Mouse (Mus musculus) heart, embryonic 12.5 days (tissue): ENCODE measurements at regions not wholly inside any gene's neighbourhood (a gene's known extent, or its start where the extent isn't known, plus 50 kb on each side); places are given as distances from the start of the nearest gene placed in this dataset.

Experiments used
- ATAC-seq: fragments of 200-750 bp; cut with Nextera tagmentation; 2 replicates; pipeline ENCODE4 v1.8.0; 2017; ENCODE audit warnings: moderate TSS enrichment, moderate library complexity; ENCODE audit not compliant: insufficient number of reproducible peaks, low FRiP score
- H3K27ac ChIP-seq: fragments of 300-500 bp; sonication (generic); 2 replicates; pipeline ENCODE4 v1.5.1; 2016; ENCODE audit warnings: mild to moderate bottlenecking, moderate library complexity; ENCODE audit not compliant: poor library complexity, severe bottlenecking
- H3K27me3 ChIP-seq: fragments of 300-500 bp; sonication (generic); replicated peaks from 2 replicates; pipeline ENCODE4 v1.6.1; 2016; ENCODE audit warnings: mild to moderate bottlenecking, moderate library complexity
- H3K36me3 ChIP-seq: fragments of 300-500 bp; sonication (generic); 2 replicates; pipeline ENCODE4 v1.6.1; 2016; ENCODE audit warnings: mild to moderate bottlenecking, moderate library complexity
- H3K4me1 ChIP-seq: fragments of 300-500 bp; sonication (generic); replicated peaks from 2 replicates; pipeline ENCODE4 v1.6.1; 2016; ENCODE audit warnings: mild to moderate bottlenecking
- H3K4me2 ChIP-seq: fragments of 300-500 bp; sonication (generic); 2 replicates; pipeline ENCODE4 v1.6.1; 2016; ENCODE audit warnings: mild to moderate bottlenecking, moderate library complexity
- H3K4me3 ChIP-seq: fragments of 300-500 bp; sonication (generic); 2 replicates; pipeline ENCODE4 v1.5.1; 2016; ENCODE audit warnings: mild to moderate bottlenecking
- H3K9ac ChIP-seq: fragments of 300-500 bp; sonication (generic); 2 replicates; pipeline ENCODE4 v1.6.1; 2016; ENCODE audit warnings: mild to moderate bottlenecking, moderate library complexity
- H3K9me3 ChIP-seq: fragments of 300-500 bp; sonication (generic); replicated peaks from 2 replicates; pipeline ENCODE4 v1.6.1; 2016; ENCODE audit warnings: mild to moderate bottlenecking, moderate library complexity
- WGBS: fragments of 180-500 bp; shearing (Covaris S2); methylation state at CpG from one replicate; pipeline ENCODE4 v1.1.7; 2016; 5-methylcytosine and 5-hydroxymethylcytosine counted together

DNA sequence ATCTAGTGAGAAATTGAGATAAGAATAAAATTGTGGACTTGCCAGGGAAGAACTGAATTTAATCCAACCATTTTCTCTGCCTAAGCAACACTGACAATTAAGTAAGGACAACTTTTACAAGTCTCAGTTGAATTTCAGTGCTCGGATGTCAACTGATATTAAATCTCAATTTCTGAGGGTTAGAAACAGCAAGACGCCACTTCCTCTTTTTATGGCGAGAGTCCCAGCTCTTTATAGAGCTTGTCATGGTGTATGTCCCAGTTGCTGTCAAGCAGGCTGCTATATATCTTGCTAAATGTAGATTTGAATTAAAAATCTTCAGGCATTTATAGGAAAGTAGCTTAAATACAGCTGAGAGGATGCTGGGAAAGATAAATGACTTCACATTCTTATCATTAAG, 697.8 kb upstream of the Got2 start:
- Histone ChIP-seq H3K27ac (no peak overlapping the region), H3K9me3 (no peaks in the 10 kb centered on the region), H3K4me1 (no peaks in the 10 kb centered on the region), H3K36me3 (no peaks in the 10 kb centered on the region), H3K4me2 (no peak overlapping the region), H3K27me3 (no peaks in the 10 kb centered on the region), H3K9ac (no peak overlapping the region), H3K4me3 (no peak overlapping the region)
- ATAC-seq = no peak
- WGBS = 66% methylated on average over 3 of the region's 3 CpGs

DNA sequence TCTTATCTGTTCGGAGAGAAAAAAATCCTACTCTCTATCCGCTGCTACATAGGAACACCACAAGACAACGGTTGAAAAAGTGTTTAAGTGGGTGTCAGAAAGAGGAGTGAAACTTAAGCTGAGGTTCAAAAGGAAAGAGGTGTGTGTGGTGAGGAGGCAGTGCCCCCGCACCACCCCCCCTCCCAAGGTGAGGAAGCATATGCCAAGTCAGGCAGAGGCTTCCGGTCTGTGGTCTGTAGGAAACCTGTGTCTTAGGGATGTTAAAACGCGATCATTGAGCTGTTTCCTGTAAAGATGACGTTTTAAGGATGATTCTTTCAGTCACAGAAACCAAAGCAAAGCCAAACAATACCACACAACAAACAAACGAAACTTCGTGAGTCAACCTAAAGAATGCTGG, 664.2 kb upstream of the Got2 start:
- no peak overlapping the region for H3K9ac ChIP-seq
- no peaks in the 10 kb centered on the region for H3K9me3 ChIP-seq
- no peak for ATAC-seq
- H3K27ac ChIP-seq = no peak overlapping the region
- H3K27me3 ChIP-seq = no peaks in the 10 kb centered on the region
- H3K4me2 ChIP-seq = no peak overlapping the region
- WGBS = 64% methylated on average over 10 of the region's 10 CpGs
- H3K4me3 ChIP-seq = no peak overlapping the region
- H3K4me1 ChIP-seq = 0 out of 2 replicates have a peak, but pooled peaks cover 7% of the 10 kb centered on the region
- no peaks in the 10 kb centered on the region for H3K36me3 ChIP-seq

DNA sequence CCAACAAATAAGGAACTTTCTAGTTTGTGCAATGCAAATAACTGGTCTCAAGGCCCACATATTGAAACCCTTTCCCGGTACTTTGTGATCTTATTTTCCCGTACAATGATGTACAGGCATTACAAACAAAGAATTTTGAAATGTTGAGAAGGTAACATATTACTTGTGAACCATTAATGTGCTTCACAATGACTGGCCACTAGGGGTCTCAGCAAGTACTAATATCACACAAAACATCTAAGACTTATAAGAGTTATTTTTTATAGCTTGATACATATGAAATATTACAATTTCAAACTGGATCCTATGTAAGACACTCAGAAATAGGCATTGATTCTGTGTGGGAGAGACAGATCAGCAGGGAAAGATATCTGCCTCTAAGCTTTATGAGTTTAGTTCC, 662.1 kb upstream of the Got2 start:
- WGBS = 82% methylated on average over 2 of the region's 2 CpGs
- Histone ChIP-seq H3K9me3 (no peaks in the 10 kb centered on the region), H3K27ac (no peak overlapping the region), H3K27me3 (no peaks in the 10 kb centered on the region), H3K36me3 (no peaks in the 10 kb centered on the region), H3K4me2 (no peak overlapping the region), H3K4me3 (no peak overlapping the region), H3K4me1 (0 out of 2 replicates have a peak, but pooled peaks cover 7% of the 10 kb centered on the region), H3K9ac (no peak overlapping the region)
- ATAC-seq = no peak

DNA sequence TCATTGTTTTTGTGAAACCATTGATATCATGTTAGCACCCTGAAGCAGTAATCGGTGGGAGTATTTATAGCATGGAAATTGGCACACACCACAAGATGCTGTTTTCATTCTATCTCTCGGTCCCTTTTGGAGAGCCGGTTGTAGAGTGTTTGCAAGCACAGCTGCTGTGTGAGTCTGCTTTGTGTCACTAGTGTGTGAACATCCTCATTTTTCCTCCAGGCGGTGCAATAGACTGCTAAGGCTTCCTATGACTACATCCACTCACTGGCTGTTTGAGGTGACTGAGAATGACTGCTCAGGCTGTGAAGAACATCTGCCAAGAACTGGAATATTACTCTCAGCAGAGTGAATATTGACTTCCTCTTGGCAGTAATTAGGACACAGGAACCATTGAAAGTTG, 660.3 kb upstream of the Got2 start:
- Histone ChIP-seq H3K9me3 (no peaks in the 10 kb centered on the region), H3K4me2 (no peak overlapping the region), H3K4me3 (no peak overlapping the region), H3K9ac (no peak overlapping the region), H3K27me3 (no peaks in the 10 kb centered on the region), H3K4me1 (0 out of 2 replicates have a peak, but pooled peaks cover 7% of the 10 kb centered on the region), H3K27ac (no peak overlapping the region), H3K36me3 (no peaks in the 10 kb centered on the region)
- 46% methylated on average over 4 of the region's 4 CpGs for whole genome bisulfite sequencing
- no peak for ATAC-seq

DNA sequence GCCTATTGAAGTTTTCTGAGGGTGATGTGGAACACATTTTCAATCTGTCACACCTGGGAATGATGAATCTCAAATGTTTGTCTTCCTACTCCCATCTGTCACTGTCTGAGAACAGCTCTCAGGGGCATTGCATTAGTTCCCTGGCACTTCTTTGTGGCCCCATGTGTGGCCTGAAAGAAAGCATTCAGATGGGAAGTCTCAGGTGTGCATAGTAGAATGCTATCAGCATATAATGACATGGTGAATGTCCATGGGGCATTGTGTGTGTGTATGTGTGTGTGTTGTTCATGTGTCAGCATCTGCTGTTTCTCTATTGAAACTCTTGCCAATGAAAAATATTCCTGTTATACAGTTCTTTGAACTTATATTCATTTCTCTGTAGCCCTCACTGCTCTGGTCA, 659.8 kb upstream of the Got2 start:
- Histone ChIP-seq H3K4me2 (no peak overlapping the region), H3K27me3 (no peaks in the 10 kb centered on the region), H3K4me3 (no peak overlapping the region), H3K27ac (no peak overlapping the region), H3K4me1 (0 out of 2 replicates have a peak, but pooled peaks cover 7% of the 10 kb centered on the region), H3K9ac (no peak overlapping the region), H3K9me3 (no peaks in the 10 kb centered on the region), H3K36me3 (no peaks in the 10 kb centered on the region)
- ATAC-seq = no peak

DNA sequence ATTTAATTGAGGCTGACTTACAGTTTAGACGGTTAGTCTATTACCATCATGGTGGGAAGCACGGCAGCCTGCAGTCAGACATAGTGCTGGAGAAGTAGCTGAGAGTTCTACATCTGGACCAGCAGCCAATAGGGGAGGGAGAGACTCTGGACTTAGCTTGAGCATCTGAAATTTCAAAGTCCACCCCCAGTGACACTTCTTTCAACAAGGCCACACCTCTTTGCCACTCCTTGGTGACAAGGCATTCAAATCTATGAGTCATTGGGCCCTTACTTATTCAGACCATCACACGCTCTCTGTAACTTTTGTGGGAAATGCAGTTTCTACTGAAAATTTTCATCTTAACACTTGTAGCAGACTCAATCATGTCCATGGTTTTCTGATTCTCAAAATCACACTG, 653.9 kb upstream of the Got2 start:
- 89% methylated on average over 3 of the region's 3 CpGs for WGBS
- H3K27ac ChIP-seq = no peak overlapping the region
- no peaks in the 10 kb centered on the region for H3K4me1 ChIP-seq
- ATAC-seq = no peak
- no peaks in the 10 kb centered on the region for H3K27me3 ChIP-seq
- no peak overlapping the region for H3K4me2 ChIP-seq
- H3K9me3 ChIP-seq = no peaks in the 10 kb centered on the region
- H3K36me3 ChIP-seq = no peaks in the 10 kb centered on the region
- no peak overlapping the region for H3K4me3 ChIP-seq
- no peak overlapping the region for H3K9ac ChIP-seq

DNA sequence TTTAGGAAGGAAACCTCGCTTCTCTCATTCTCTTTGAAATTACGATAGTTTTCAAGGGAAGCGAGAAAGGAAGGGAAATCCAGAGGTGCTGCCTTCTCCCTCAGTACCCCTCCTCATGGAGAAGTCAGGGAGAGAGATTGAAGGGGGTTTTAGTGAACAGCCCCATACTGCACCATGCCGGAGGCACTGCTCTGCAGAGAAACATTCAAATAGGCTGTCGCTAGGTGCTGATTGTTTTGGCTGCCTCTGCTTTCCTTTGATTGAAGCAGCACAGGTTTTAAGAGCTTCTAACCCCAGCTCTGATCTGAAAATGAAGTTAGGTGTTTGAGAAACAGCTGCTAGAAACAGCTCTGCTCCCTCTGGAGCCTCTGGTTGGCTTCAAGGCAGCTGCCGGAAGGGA, 610.5 kb upstream of the Got2 start:
- Histone ChIP-seq H3K4me1 (no peaks in the 10 kb centered on the region), H3K27me3 (no peaks in the 10 kb centered on the region), H3K9ac (no peak overlapping the region), H3K27ac (no peak overlapping the region), H3K36me3 (no peaks in the 10 kb centered on the region), H3K4me3 (no peak overlapping the region), H3K9me3 (no peaks in the 10 kb centered on the region), H3K4me2 (no peak overlapping the region)
- WGBS = 74% methylated on average over 6 of the region's 6 CpGs
- no peak for ATAC-seq

DNA sequence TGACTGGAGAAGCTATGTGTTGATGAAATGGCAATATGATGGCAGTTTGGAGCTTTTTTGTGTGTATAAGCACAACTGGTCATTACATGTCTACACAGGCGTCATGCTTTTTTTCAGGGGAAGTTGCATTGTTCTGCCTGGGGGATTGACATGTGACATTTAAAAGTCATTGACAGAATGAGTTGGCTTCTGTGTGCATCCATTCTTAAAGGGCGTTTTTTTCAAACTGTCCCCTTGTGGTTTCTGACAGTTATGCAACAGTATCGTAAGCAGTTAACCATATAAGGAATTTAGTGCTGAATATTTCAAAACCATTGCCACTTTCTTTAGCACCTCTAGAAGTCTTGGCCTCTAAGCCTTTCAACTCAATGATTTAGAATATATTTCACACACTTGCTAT, 607.1 kb upstream of the Got2 start:
- Histone ChIP-seq H3K4me3 (no peak overlapping the region), H3K27ac (no peak overlapping the region), H3K4me2 (no peak overlapping the region), H3K36me3 (no peaks in the 10 kb centered on the region), H3K9me3 (no peaks in the 10 kb centered on the region), H3K4me1 (no peaks in the 10 kb centered on the region), H3K9ac (no peak overlapping the region), H3K27me3 (no peaks in the 10 kb centered on the region)
- no peak for ATAC-seq
- 76% methylated on average over 3 of the region's 3 CpGs for WGBS

DNA sequence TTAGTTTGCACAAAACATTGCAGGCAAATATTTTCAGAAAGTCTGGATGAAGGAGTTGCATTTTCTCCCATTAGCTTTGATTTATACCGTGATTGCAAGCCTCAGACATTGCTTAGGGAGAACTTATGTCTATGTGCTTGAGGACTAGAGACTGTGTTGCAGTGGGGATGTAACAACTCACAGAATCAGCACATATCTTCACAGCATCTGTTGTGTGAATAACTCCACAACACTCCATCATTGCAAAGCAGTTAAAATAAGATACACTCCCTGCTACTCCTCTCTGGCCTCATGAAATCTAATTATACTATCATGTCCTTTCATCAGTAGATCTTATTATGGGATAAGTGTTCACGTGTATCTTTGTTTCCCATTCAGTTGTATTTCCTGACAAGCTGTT, 601.5 kb upstream of the Got2 start:
- H3K4me1 ChIP-seq = no peaks in the 10 kb centered on the region
- H3K4me3 ChIP-seq = no peak overlapping the region
- no peak overlapping the region for H3K9ac ChIP-seq
- H3K4me2 ChIP-seq = no peak overlapping the region
- no peaks in the 10 kb centered on the region for H3K27me3 ChIP-seq
- WGBS = 55% methylated on average over 2 of the region's 2 CpGs
- no peak overlapping the region for H3K27ac ChIP-seq
- no peaks in the 10 kb centered on the region for H3K9me3 ChIP-seq
- ATAC-seq = no peak
- no peaks in the 10 kb centered on the region for H3K36me3 ChIP-seq

DNA sequence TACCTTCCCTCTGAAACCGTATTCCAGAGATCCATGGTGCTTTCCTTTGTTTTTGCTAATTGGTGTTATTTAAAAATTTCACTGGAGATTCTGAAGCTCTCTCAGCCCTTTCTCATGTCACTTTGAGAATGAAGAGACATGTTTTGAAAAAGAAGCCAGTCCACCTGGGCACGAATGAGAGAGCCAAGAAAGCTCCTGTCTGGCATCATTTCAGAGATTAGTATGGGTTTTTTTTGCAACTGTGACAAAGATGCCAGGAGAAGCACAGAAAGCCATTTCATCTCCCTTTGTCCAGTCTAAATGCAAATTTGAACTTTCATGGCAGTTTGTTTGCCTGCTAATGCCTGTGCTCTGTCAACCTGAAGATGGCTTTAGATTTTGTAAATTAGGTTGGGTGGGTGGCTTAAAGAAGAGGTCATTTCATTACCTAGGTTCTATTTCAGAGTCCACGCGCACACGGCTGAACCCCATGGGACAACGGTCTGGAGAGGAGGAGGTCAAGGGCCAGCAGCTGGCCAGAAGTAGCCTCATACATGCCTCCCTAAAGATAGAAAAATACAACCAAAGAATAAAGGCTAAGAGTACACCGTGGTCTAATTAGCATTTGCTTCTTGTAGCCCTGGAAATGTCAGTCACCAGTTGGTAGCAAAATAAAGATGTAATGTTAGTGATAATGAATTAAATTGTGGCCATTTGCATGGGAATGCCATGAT, 600.5 kb upstream of the Got2 start:
- Histone ChIP-seq H3K4me3 (no peak overlapping the region), H3K27ac (no peak overlapping the region), H3K27me3 (no peaks in the 10 kb centered on the region), H3K4me2 (no peak overlapping the region), H3K9ac (no peak overlapping the region), H3K9me3 (no peaks in the 10 kb centered on the region), H3K36me3 (no peaks in the 10 kb centered on the region), H3K4me1 (no peaks in the 10 kb centered on the region)
- 75% methylated on average over 7 of the region's 7 CpGs for WGBS
- no peak for ATAC-seq

DNA sequence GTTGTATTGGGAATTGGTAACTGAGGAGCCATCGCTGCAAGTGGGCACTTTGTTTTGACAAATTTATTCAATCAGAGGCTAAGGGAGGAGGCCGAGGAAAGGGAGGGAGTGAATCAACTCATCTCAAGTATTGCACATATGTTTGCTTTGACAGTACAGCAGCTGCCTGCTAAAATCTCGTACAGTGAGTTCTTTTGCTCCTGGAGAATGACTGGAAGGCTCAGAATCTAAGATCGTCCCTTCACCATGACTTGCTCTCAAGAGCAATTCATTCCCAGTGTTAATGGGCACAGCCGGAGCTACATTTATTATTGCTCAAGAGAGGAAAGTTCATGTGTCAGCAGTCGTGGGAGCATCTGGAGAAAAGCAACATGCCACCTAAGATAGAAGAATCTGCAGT, 567.6 kb upstream of the Got2 start:
- H3K27me3 ChIP-seq = no peaks in the 10 kb centered on the region
- no peak overlapping the region for H3K27ac ChIP-seq
- no peak overlapping the region for H3K4me3 ChIP-seq
- no peak for ATAC-seq
- H3K9ac ChIP-seq = no peak overlapping the region
- no peaks in the 10 kb centered on the region for H3K9me3 ChIP-seq
- 50% methylated on average over 6 of the region's 6 CpGs for WGBS
- H3K4me1 ChIP-seq = no peaks in the 10 kb centered on the region
- no peak overlapping the region for H3K4me2 ChIP-seq
- H3K36me3 ChIP-seq = no peaks in the 10 kb centered on the region

DNA sequence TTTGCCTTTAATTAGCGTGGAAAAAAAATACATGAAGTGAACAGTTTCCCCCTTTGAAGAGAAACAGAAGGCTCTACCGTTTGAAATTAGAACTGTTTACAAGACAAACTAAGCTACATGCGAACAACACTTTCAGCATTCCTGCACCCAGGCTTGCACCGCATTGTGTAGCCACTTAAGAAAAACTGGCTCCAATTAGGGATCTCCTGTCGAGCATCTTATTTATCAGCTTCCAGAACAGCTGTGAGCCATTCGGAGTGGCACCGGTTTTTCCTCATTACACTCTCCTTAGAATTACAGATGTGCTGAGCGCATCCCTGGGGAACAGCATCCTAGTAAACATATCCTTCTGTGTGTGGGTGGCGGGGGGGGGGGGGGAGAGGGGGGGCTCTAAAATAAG, 567.0 kb upstream of the Got2 start:
- H3K36me3 ChIP-seq = no peaks in the 10 kb centered on the region
- no peak overlapping the region for H3K27ac ChIP-seq
- no peaks in the 10 kb centered on the region for H3K4me1 ChIP-seq
- no peak overlapping the region for H3K4me3 ChIP-seq
- WGBS = 36% methylated on average over 9 of the region's 9 CpGs
- no peaks in the 10 kb centered on the region for H3K9me3 ChIP-seq
- H3K4me2 ChIP-seq = no peak overlapping the region
- H3K27me3 ChIP-seq = no peaks in the 10 kb centered on the region
- H3K9ac ChIP-seq = no peak overlapping the region
- ATAC-seq = no peak
